Mouse (Mus musculus): ENCODE measurements around the gene Efcab2.
"Not testable (repeated sequence)": the region's sequence is repeated elsewhere in the genome, so short reads cannot be mapped to it uniquely, and the experiment has no call there.

Efcab2 gene

DNA sequence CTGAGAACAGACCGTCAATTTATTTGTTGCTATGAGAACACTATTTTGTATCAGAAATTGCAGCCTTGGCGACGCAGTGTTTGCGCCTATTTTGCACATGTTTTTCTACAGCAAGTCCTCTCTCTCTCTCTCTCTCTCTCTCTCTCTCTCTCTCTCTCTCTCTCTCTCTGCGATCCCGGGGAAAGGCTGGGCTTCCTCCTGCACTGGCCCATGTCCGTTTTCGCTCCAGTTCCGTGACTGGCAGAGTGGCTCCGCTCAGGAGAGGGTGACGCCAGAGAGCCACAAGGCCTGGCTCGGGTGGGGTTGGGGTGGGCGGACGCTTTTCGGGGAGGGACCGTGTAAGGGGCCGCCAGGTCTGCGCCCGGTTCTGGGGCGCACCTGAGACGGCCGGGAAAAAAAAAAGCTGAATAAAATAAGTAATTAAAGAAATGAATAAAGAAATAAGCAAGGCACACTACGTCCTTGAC lies 407 bp upstream of the Efcab2 start:
- peak; percentile 90 for DNase-seq

DNA sequence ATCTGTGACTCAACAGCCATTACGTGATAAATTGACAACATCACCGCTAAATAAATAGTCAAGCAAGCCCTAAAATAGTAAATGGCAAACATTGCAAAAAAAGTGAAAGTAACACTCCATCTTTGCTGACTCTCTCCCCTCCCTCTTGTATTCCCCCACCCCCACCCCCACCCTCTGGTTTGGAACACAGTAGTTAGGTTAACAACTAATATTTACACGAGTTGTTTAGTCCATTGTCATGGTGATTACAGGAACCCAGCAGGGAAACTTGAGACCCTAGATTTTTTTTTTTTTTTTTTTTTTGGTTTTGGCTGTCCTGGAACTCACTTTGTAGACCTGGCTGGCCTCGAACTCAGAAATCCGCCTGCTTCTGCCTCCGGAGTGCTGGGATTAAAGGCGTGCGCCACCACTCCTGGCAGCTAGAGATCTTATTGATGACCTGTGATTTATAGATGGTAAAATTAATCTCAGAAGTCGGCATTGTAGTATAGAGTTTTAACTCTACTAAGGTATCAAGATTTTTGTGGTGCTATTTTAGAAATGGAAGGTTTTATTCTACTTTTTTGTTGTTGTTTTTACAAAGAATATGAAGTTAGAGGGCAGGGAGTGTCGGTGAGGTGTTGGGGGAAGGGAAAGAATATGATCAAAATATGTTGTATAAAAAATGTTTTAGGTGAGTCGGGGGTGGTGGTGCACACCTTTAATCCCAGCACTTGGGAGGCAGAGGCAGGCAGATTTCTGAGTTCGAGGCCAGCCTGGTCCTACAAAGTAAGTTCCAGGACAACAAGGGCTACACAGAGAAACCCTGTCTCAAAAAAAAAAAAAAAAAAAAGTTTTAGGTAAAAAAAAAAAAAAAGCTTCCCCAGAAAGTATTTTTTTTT lies 1.1 kb downstream of the Efcab2 start:
- DNase-seq, result peak; percentile 9

DNA sequence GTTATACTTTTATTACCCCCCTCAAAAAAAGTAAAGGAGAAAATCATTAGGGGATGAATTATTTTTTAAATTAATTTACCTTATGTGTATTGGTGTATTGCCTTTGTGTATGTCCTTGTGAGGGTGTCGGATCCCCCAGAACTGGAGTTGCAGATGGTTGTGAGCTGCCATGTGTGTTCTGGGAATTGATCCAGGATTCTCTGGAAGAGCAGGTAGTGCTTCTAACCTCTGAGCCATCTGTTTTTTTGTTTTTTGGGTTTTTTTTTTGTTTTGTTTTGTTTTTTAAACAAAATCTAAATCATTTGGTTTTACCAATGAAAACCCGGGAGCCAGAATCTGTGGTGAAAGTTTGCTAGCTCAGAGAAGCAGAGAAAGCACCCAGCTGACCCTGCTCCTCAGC lies 1.8 kb downstream of the Efcab2 start:
- DNase-seq, result no peak

DNA sequence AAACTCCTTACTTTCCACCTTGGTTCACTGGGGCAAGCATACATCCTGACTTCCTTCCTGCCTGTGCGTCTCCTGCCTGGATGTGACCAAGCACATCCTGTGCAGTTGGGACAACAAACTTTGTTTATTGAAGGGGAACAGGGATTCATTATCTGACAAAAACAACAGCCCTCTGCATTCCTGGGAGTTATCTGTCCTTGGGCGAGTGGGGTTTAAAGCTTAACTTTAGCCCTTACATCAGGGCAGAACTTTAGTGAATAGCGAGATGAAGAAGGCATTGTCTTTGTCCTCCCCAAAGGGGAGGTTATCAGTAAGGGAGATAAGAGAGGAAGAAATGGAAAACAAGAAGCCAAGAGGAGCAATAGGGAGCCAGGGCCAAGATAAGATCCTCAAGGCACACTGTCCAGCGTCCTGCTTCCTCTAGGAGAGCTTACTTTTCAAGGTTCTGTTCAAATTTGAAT lies 3.0 kb downstream of the Efcab2 start:
- DNase-seq, result peak; percentile 17

DNA sequence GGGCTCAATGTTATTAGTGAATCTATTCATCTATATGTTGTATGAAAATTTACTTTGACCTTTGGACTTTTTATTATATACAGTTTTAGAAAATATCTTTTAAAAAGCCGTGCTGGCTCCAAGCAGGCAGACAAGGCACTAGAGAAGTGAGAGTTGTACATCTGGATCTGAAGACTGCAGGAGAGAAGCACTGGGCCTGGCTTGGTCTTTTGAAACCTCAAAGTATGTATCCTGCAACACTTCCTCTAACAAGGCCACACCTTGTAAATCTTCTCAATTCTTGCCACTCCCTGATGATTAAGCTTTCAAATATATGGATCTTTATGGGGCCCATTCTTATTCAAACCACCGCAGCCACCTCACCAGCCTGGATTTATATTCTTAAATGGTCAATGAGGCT lies 7.5 kb downstream of the Efcab2 start:
- not testable (repeated sequence) for DNase-seq

DNA sequence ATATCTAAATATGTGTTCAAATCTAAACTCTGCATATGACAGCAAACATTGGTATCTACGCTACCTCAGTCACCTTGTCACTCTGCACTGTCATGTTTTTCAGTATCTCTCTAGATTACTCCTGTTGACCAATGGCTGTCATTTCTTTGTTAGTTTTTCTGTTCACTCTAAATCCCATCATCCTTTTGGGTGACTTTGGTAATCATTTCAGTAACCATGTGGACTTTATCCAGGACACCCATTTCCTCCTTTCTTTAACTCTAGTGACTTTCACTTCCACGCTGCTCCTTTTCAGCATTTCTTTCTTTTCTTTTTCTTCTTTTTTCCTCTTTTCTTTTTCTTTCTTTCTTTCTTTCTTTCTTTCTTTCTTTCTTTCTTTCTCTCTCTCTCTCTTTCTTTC lies 13.7 kb downstream of the Efcab2 start:
- no peak for DNase-seq

DNA sequence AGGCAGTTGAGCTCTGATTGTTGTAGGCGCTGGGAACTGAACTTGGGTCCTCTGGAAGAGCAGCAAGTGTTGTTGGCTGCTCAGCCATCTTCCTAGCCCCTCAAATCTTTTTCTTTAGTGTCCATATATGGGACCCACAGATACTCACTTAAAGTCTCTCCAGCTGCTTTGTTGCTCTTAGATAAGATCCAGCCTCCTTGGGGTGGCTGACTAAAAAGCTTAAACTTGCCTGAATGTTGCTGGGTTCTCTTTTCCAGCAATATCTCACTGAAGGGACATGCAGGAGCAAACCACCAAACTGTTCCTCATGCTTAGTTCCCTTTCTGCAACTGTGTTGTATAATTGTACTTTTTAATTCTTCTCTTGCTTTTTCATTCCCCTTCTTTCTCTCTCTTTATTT lies 17.8 kb downstream of the Efcab2 start:
- DNase-seq, result no peak

DNA sequence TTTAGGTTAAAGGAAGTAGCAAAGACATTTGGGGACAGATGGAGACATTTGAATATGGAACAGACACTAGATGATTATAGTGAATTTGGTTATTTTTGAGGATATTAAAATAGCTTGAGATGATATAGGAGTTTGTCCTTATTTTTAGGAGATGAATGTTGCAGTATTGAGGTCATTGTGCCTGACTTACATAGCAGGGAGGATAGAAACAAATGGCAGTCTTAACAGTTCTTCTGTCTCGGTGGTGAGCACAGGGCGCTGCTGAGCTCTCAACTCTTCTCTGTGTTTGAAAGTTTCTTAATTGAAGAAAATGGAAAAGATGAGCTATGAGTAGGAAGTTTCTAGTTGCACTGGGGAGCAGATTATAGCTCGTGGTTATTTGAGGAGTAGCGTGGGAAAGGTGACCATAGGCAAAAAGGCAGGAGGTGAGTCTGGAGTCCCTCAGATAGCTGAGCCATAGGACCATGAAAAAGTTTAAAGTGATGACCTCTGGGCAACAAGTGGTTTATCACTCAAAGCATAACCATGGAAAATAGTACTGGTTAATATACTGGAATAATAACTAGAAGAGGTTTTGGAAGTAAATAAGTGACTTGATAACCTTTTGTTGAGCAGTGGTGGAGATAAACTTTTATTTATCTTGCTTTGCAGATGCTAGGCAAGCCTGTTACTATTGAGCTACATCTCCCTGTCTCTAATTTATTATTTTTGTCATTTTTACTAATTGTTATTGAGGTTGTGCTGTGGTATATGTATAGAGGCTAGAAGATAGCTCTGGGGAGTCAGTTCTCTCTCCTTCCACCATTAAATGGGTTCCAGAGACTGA lies 25.9 kb downstream of the Efcab2 start:
- no peak for DNase-seq

DNA sequence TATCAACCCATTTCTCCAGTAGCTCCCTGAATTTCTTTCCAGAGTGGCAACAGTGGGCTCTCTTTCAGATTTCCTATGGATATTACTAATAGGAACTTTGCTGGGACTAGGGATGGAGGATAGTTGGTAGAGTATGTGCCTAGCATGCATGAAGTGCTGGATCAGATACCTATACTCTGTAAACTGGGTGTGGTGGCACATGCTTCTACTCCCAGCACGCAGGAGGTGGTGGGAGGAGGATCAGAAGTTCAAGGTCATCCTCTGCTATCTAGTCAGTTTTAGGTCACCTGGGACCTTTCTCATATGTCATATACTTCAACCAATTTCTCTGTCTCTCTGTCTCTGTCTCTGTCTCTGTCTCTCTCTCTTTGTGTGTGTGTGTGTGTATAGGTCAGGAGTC lies 27.7 kb downstream of the Efcab2 start:
- DNase-seq, result no peak

DNA sequence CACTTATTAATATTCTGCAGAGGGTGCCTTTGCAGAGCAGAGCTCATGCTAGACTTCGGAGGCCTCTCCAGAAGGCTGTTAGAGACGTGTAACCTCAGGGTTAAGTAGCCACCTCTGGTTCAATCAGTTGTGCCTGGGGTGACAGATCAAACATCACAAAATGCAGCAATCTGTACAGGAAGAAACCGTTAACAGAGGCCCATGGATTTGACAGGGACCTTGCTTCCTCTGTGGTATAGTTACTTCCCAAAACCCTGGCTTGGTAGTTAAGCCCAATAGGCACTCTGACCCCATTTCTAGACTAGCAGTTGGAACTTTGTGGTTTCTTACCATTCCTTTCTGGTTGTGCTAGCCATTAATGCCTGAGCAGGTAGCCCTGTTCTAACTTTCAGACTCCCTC lies 38.5 kb downstream of the Efcab2 start:
- DNase-seq, result no peak

DNA sequence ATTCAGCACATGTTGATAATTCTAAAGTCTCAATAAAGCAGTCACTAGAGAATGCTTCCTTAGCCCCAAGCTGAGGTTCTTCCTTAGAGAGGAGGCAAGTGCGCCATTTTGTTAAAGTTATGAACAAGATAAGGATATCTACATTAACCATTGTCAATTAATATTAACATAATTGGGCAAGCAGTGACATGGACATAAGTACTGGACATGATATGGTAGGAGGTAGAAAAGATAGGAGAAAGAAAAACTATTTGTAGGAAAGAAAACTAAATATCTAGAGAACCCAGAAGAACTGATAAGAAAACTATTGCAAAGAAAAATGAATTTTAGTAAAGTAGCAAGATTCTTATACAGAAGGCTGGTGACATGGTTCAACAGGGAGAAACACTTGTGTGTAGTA lies 41.2 kb downstream of the Efcab2 start:
- DNase-seq, result no peak

DNA sequence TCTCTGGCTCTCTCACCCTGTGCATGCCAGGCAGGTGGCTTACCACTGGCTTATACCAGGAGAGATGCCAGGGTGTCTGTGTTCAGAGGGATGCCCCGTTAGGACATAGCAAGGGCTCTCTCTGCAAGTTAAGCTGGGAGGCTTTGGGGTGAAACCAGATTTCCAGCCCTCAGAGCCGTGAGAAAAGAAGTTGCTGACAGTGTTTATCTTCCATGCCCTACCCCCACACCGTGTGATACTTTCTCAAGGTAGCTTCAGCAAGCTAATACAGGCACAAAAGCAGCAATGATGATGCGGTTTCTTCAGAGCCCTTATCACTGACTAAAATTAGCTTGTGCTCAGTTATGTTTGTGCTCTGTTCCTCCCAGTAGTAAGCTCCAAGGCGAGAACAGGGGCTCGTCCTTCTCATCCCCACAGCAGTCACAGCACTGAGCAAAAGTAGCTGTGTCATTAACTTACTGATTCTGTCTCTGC lies 42.4 kb downstream of the Efcab2 start:
- DNase-seq, result no peak

DNA sequence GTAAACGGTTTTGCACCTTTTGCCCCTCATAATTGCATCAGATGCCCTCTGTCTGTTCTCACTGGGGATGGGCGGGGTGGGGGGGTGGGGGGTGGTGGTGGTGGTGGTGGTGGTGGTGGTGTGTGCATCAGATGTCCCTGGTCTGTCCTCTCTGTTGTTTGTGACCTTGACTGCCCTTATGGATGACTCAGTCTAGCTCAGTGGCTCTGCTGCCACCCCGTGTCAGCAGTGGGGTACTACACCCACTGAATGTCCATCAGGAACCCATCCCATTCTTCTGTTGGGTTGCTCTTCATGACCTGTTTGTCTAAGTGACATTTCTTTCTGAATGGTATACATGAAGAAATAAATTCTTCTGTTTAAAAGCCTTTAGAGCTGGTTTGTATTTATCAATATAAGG lies 43.3 kb downstream of the Efcab2 start:
- peak; percentile 83 for DNase-seq

DNA sequence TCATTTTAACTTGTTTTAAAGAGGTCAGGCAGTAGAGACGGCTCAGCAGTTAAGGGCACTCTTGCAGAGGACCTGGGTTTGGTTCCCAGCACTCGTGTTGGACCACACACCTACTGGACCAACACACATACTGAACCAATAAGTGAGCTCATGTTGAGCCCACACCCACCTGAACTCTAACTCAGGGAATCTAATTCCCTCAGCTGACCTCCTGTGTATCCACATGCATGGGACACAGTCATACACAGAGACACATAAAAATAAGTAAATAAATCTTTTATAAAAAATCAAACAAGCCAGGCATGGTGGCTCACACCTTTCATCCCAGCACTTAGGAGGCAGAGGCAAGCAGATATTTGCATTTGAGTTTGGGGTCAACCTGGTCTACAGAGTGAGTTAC lies 44.0 kb downstream of the Efcab2 start:
- no peak for DNase-seq

DNA sequence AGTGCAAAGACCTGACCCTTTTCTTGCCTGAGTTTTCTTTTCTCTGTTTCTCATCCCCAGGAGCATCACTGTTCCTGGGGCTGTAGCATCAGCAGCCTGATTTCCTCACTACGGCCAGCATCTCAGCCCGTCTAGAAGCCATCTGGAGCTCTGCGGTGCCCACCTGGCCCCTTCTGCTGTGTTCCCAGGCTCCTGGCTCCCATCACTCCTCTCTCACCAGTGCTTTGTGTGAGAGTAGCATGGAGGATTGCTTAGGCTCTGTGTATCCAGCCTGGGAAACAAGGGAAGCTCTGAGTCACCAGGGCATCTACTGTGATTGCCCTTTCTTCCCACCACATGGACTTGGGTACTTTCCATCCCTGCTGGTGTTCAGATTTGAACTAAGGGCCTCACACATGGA lies 48.2 kb downstream of the Efcab2 start:
- no peak for DNase-seq

DNA sequence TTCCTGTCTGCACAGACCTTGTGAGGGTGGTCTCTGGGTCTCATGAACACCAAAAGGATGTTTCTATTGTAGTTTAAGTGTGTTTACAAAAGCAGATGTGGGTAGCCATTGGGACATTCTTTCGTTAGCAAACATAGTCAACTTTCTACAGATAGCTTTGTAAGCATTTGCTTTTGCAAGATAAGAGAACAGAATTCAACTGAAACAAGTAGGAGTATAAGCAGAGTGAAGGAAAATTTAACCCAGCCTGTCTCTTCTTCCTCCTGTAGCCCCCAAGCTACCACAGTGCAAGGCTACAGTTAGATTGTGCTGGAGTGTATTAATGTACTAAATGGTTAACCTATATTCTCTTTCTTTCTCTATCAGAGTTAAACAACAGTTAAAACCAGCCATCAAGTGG lies 49.2 kb downstream of the Efcab2 start:
- DNase-seq, result no peak

DNA sequence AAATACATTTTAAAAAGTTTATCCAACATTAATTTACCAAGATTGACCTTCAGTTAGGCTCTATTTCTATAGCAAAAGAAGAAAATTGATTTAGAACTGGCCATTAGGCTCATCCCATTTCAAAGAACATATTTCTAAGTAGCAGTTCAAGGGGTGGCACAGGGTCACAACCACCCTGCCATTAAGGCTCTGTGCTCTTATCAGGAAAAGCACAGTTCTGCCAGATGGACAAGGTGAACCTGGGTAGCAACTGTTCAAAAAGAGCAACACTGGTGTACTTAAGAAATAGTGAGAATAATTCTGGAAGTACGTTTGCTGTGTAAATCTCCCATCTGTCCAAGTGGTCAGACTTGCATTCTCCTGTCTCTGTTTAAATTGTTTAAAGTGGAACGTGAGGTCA lies 52.1 kb downstream of the Efcab2 start:
- DNase-seq, result no peak

DNA sequence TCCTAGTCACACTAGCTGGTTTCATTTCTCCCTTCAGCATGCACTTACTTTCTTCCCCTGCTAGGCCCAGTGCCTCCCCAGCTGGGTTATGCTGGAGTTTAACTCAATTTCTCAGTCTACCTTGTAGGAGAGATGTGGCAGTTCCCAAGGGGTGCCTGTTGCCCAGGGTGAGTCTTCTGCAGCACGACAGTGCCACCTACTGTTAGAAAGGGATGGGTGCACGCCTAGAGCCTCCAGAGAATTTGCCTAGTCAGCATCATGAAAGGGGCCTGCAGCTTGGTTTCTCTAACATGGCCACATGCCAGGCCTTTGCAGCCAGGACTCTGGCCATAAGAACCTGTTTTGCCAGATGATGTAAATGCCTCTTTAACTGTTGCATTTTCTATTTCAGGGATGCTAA lies 57.8 kb downstream of the Efcab2 start:
- DNase-seq, result peak; percentile 90

DNA sequence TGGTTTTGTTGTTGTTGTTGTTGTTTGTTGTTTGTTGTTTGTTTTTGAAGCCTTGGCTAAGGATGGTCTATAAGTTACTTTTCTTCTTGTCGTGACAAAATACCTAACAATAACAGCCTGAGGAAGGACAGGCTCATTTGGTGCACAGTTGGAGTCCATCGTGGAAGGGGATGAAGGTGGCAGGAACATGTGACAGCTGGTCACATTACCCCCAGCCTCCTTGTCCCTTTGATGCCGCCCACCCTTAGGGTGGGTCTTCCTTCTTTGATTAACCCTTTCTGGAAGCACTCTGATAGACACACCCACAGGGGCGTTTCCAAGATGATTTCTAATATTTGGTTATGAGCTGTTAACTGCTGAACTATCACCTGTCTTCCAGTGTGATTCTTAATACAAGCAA lies 58.3 kb downstream of the Efcab2 start:
- no peak for DNase-seq

DNA sequence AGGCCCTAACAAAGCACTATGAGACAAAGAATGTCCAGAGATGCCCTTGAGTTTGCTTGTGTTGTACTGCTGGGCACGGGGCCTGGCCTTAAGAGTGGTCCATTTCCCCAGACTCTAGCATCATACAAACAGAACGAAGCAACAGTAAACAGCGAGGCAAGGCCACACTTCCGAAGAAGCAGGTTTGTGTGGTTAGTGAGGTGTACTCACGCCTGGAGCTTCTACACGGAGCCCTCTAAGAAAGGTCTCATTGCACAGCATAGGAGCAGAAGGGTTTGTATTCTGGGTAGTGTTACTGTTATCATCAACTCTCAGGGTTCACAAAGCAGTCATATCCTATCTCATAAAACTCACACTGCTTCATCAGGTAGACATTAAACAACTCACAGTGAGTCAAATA lies 61.7 kb downstream of the Efcab2 start:
- no peak for DNase-seq

DNA sequence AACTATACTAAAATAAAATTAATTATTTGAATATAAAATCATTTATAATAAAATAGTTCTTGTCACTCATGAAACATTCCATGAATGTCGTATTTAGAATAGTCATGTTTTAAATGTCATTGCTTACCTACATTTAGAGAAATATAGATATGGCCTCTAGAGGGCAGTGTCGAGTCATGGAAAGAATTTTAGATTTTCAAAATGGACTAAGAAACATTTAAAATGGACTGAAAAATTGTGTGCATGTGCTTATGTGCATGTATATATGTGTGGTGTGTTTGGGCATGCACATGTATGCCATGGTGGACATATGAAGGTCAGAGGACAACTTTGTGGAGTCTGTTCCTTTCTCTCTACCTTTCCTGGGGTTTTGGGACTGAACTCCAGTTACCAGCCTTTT lies 62.4 kb downstream of the Efcab2 start:
- DNase-seq, result peak; percentile 39

DNA sequence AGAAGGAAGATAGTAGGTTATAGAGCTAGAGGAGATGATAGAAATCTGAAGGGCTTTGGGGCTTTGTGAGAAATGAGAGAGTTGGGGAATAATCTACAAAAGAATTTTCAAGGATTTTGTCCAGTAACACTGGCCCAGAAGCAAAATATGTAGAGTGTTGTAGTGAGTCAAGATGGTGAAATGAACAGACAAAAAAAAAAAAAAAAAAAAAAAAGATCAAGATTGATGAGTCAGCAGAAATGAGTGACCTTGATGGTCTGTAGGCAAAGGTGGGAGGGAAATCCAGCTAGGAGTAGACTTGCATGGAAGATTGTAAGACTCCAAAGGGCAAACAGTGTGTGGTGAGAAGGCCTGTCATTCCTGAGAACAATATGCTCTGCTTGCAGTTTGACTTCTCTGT lies 78.0 kb downstream of the Efcab2 start:
- no peak for DNase-seq

DNA sequence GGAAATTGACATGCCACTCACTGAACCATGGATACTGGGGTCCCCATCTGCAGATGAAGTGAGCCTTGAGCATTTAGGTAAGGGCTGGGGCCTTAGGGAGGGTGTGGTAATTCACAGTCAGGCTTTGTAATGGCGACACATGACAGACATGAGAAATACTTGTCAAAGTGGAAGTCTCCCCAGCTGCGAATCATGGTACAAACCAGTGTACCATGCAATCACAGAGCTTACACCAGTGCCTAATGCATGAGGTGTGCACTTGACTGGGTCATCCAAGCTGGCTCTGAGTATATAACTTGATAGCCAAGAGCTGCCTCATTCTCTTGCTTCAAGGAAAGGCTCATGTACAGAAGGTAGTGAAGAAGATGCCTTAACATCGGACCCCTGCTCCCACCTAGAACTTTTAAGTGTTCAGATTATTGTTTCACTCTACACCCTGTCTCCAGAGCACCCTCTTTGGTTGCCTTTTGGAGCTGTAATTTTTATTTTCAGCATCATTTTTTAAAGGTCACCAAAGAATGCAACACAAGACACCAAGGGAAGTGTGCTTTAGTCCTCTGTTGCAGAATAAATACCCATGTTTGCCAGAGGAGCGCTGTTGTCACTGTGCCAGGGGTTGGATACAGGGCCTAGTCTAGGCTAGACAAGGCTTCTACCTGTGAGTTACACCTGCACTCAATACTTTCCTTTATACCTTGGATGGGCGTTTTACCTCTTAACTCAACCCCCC lies 79.4 kb downstream of the Efcab2 start:
- DNase-seq, result no peak
